Mouse (Mus musculus): ENCODE measurements around the gene Gne. TPM values are rescaled to one million over a fixed set of nuclear protein-coding genes. Genes with fewer than 3 reads are reported as not detected.

Gne gene
- total RNA-seq, 2 experiments from 2014 or later = 32.9 to 36.3 TPM

Other genes starting within 250 kb of the Gne start
- gene Olfr157, start 244.0 kb downstream of the Gne start, total RNA-seq (2014; fragmentation: Nextera tagmentation) = not detected in 2 replicates
- gene Olfr157, start 244.0 kb downstream of the Gne start, total RNA-seq (2017) = not detected in 2 replicates
- gene Olfr155, start 232.6 kb downstream of the Gne start, total RNA-seq (2014; fragmentation: Nextera tagmentation) = not detected in 2 replicates
- not detected in 2 replicates for gene Olfr155, start 232.6 kb downstream of the Gne start, total RNA-seq (2017)
- 1.3 and 5.5 TPM in 2 replicates for gene Reck, start 208.6 kb downstream of the Gne start, total RNA-seq (2014; fragmentation: Nextera tagmentation)
- gene Reck, start 208.6 kb downstream of the Gne start, total RNA-seq (2017) = 0.22 and 1.4 TPM in 2 replicates
- 8.2 and 12.7 TPM in 2 replicates for gene Glipr2, start 126.8 kb downstream of the Gne start, total RNA-seq (2014; fragmentation: Nextera tagmentation)
- gene Glipr2, start 126.8 kb downstream of the Gne start, total RNA-seq (2017) = 16.4 and 20.8 TPM in 2 replicates
- gene Ccin, start 100.7 kb downstream of the Gne start, total RNA-seq (2014; fragmentation: Nextera tagmentation) = not detected in 2 replicates
- gene Ccin, start 100.7 kb downstream of the Gne start, total RNA-seq (2017) = 0.09 TPM in 1 of 2 replicates, not detected in the other
- gene Clta, start 79.7 kb downstream of the Gne start, total RNA-seq (2014; fragmentation: Nextera tagmentation) = 280 and 311 TPM in 2 replicates
- gene Clta, start 79.7 kb downstream of the Gne start, total RNA-seq (2017) = 422 and 509 TPM in 2 replicates
- gene Rnf38, start 149.6 kb upstream of the Gne start, total RNA-seq (2014; fragmentation: Nextera tagmentation) = 98.2 and 118 TPM in 2 replicates
- 38.6 and 50.6 TPM in 2 replicates for gene Rnf38, start 149.6 kb upstream of the Gne start, total RNA-seq (2017)
- gene Melk, start 216.7 kb upstream of the Gne start, total RNA-seq (2014; fragmentation: Nextera tagmentation) = 9.3 and 12.3 TPM in 2 replicates
- gene Melk, start 216.7 kb upstream of the Gne start, total RNA-seq (2017) = 25.0 and 31.4 TPM in 2 replicates

All from granulocyte monocyte progenitor cell, adult 5-6 weeks (primary cell).